Mouse (Mus musculus) liver, embryonic 12.5 days (tissue): Measurements from ENCODE around the gene 9430097D07Rik. TPM values are rescaled to one million over a fixed set of nuclear protein-coding genes. Genes with fewer than 3 reads are reported as not detected.
A peak's percentile ranks its signal among the peaks of the same experiment; 100 is the strongest.

Experiments
- ATAC-seq: fragments of 200-750 bp; cut with Nextera tagmentation; 2 replicates; pipeline ENCODE4 v1.8.0; 2017; ENCODE audit warnings: moderate number of reproducible peaks, mild to moderate bottlenecking, moderate library complexity
- H3K27ac ChIP-seq: fragments of 300-500 bp; sonication (generic); 2 replicates; pipeline ENCODE4 v1.5.1; 2016; ENCODE audit warnings: mild to moderate bottlenecking
- H3K27me3 ChIP-seq: fragments of 300-500 bp; sonication (generic); replicated peaks from 2 replicates; pipeline ENCODE4 v1.6.1; 2016; ENCODE audit warnings: mild to moderate bottlenecking, moderate library complexity
- H3K36me3 ChIP-seq: fragments of 300-500 bp; sonication (generic); 2 replicates; pipeline ENCODE4 v1.6.1; 2016; ENCODE audit warnings: mild to moderate bottlenecking, moderate library complexity
- H3K4me1 ChIP-seq: fragments of 300-500 bp; sonication (generic); 2 replicates; pipeline ENCODE4 v1.6.1; 2016
- H3K4me2 ChIP-seq: fragments of 300-500 bp; sonication (generic); 2 replicates; pipeline ENCODE4 v1.6.1; 2016; ENCODE audit warnings: mild to moderate bottlenecking, moderate library complexity
- H3K4me3 ChIP-seq: fragments of 300-500 bp; sonication (generic); 2 replicates; pipeline ENCODE4 v1.5.1; 2016; ENCODE audit warnings: mild to moderate bottlenecking, moderate library complexity
- H3K9ac ChIP-seq: fragments of 300-500 bp; sonication (generic); 2 replicates; pipeline ENCODE4 v1.6.1; 2016; ENCODE audit warnings: mild to moderate bottlenecking, moderate library complexity
- H3K9me3 ChIP-seq: fragments of 300-500 bp; sonication (generic); replicated peaks from 2 replicates; pipeline ENCODE4 v1.6.1; 2016; ENCODE audit warnings: mild to moderate bottlenecking, moderate library complexity
- WGBS: fragments of 180-500 bp; shearing (Covaris S2); methylation state at CpG from one replicate; pipeline ENCODE4 v1.1.7; 2016; ENCODE audit not compliant: insufficient replicate concordance; 5-methylcytosine and 5-hydroxymethylcytosine counted together
- polyA plus RNA-seq: library from polyadenylated mRNA; unstranded; fragments of >200 nt; fragmentation: Nextera tagmentation; extraction: Ambion mirVana; gene quantifications from 2 replicates; pipeline ENCODE4 v1.2.1, GENCODE M21; 2016

The 9430097D07Rik gene
- polyA plus RNA-seq, result not detected in 2 replicates

DNA sequence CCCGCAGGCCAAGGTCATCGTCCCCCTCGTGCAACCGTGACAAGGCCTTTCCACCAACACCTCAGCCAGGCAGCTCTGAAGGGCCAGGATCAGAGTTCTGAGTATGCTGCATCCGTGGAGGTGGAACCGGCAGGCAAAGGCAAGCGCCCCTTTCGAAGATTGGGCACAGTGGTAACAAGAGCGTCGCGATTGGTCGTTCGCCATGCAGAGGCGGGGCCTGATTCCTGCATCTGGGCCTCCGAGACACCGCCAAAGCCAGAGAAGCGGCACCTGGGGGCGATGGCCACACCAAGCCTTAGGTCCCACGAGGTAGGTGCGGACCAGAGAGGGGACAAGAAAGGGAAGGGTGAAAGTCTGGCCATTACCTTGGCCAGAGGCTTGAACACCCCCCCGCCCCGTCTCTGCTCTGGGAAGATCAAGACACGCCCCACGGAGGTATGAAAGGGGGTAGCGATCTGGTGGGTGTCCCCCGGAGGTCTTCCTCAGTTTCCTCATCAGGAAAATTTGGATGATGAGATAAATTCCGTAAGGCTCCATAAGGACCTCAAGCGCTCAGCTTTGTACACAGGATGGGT is at the start of gene 9430097D07Rik:
TSS of gene 9430097D07Rik (minus strand) at position 99 of the 575 bp plus-strand sequence.
- no peaks in the 10 kb centered on the region for H3K9me3 ChIP-seq
- peaks cover 56% of the 10 kb centered on the region for H3K27me3 ChIP-seq
- peak within 1 kb of the TSS; percentile 43 for H3K4me3 ChIP-seq
- H3K9ac ChIP-seq, result peak within 1 kb of the TSS; percentile 36
- 11% methylated on average over 28 of the region's 28 CpGs for WGBS
- peaks cover 33% of the 10 kb centered on the region for H3K4me1 ChIP-seq
- peak within 1 kb of the TSS; percentile 72 for H3K4me2 ChIP-seq
- ATAC-seq, result peak; percentile 22; the same call in 1 of the 2 replicates
- peaks cover 18% of the 10 kb centered on the region for H3K36me3 ChIP-seq
- H3K27ac ChIP-seq, result no peak within 1 kb of the TSS

DNA sequence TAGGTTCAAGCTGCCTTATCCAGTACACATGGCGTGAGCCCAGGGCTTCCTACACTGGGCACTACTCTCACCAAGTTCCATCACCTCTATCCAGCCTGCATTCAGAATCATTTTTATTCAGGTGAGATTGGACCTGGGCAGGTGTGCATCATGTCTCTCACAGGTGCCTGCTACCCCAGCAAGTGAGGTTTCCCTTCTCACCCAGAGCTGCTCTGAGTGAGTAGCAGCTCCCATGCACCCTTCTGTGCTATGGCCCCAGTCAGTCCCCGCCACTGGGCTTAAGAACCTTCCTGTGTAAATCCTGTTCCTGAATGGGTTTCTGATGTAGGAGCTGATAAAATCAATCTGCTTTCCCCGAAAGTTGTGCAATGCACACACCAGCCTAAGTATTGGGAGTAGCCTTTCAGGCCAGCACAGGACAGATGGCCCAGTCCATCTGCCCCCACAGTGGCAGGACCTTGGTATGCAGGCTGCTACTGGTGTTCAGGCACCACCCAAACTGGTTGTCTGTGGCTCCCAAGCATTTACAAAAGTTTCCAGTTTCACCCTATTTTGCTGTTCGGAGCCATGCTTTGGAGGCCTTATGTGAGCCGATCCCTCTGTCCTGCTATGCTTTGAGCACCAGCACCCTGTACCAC is 48.7 kb upstream of the 9430097D07Rik start:
- Histone ChIP-seq H3K27ac (no peak overlapping the region), H3K4me3 (no peak overlapping the region), H3K9ac (no peak overlapping the region), H3K27me3 (no peaks in the 10 kb centered on the region), H3K4me1 (peaks cover 67% of the 10 kb centered on the region), H3K36me3 (peaks cover 9% of the 10 kb centered on the region), H3K9me3 (no peaks in the 10 kb centered on the region), H3K4me2 (no peak overlapping the region)
- 57% methylated on average over 5 of the region's 5 CpGs for WGBS
- ATAC-seq, result no peak

DNA sequence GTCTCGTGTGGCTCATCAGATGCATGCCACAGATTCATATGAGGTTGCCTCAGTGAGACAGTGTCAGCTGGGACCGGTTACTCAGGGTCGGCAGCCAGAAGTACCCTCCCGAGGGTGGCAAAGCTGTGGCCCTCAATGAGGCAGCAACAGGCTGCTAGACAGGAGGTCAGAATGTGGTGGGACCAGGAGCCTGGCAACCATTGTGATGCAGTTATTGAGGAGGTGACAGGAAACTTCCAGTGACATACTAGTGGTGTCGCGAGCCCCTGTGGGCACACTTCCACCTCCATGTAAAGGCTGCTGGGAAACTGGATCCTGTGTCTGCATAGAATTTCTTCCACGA is 46.0 kb upstream of the 9430097D07Rik start, which contains the start of gene Ak1:
TSS of gene Ak1 (plus strand) at position 242 of the 343 bp plus-strand sequence.
- ATAC-seq, result no peak

DNA sequence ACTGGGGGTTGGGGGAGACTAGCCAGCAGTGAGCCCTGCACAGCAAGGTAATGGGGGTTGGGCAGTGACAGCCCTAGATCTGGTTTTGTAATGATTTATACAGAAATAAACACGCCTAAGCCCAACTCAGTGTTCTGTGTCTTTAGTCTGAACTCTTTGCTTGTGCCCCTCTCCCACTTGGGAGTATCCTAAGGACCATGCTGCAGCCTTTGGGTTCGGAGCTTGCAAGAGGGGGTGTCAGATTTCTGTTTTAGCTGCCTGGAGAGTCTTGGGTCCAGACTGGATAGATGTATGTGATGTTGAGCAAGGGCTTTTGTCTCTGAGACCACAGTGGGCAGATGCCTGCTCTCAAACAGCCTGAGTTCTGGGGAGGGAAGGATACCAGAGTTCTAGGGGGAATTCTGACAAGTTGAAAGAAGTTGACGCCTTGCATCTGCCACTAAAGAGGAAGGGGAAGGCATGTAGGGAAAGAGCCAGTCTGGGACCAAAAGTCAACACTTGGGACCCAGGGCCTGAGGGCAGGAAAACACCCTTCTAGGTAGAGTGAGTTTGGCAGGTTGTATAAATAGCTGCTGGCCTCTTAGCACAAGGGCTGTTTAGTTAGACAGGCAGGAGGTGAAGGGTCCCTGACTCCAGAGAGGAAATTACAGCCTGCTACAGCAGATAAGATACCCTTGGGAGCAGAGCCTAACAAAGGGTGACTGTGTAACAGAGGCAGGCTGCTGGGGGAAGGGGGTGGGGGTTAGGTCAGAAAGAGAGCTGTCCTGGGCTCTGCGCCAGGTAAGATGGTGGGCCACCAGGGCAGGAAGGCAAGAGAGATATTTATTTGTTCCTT is 45.4 kb upstream of the 9430097D07Rik start:
- Histone ChIP-seq H3K27me3 (no peaks in the 10 kb centered on the region), H3K4me3 (no peak overlapping the region), H3K27ac (peak overlapping the region; percentile 72), H3K36me3 (peaks cover 35% of the 10 kb centered on the region), H3K9me3 (0 out of 2 replicates have a peak, but pooled peaks cover 4% of the 10 kb centered on the region), H3K4me2 (no peak overlapping the region; the same call in none of the 2 replicates), H3K4me1 (peaks cover 47% of the 10 kb centered on the region), H3K9ac (0 out of 2 replicates have a peak overlapping the region, but pooled peaks have one; percentile 6)
- 39% methylated on average over 4 of the region's 4 CpGs for WGBS
- peak; percentile 60 for ATAC-seq

More for the DNA sequence above, 46.0 kb upstream of the 9430097D07Rik start, which contains the start of gene Ak1:
- Histone ChIP-seq H3K27ac (peak within 1 kb of the TSS; percentile 72), H3K4me2 (no peak within 1 kb of the TSS; the same call in none of the 2 replicates), H3K9ac (0 out of 2 replicates have a peak within 1 kb of the TSS, but pooled peaks have one; percentile 6), H3K4me3 (no peak within 1 kb of the TSS), H3K36me3 (peaks cover 34% of the 10 kb centered on the region), H3K4me1 (peaks cover 53% of the 10 kb centered on the region), H3K9me3 (0 out of 2 replicates have a peak, but pooled peaks cover 4% of the 10 kb centered on the region), H3K27me3 (no peaks in the 10 kb centered on the region)
- WGBS, result 42% methylated on average over 7 of the region's 7 CpGs

DNA sequence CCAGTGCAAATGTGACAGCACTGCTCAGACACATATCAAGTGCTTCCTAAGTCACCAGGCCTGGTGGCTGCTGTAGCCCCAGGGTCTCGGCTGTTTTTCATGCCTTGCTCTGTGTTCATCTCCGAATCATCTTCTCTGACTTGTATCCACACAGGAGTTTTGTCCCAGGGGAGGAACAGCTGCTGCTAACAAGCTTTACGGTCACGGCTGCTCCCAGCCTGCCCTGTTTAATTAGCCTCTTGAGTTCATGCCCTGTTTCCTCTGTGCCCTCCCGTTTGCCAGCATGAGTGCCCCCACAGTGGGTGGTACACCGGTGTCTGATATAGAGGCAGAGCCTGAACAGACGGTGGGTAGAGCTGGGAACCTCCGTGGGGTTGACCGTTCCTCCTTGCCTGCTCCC is 42.6 kb upstream of the 9430097D07Rik start:
- 0 out of 2 replicates have a peak, but pooled peaks cover 4% of the 10 kb centered on the region for H3K9me3 ChIP-seq
- H3K27me3 ChIP-seq, result no peaks in the 10 kb centered on the region
- H3K36me3 ChIP-seq, result peaks cover 59% of the 10 kb centered on the region
- no peak overlapping the region for H3K4me2 ChIP-seq
- no peak overlapping the region for H3K27ac ChIP-seq
- H3K4me1 ChIP-seq, result peaks cover 28% of the 10 kb centered on the region
- WGBS, result 85% methylated on average over 9 of the region's 9 CpGs
- no peak overlapping the region for H3K9ac ChIP-seq
- ATAC-seq, result no peak
- H3K4me3 ChIP-seq, result no peak overlapping the region

DNA sequence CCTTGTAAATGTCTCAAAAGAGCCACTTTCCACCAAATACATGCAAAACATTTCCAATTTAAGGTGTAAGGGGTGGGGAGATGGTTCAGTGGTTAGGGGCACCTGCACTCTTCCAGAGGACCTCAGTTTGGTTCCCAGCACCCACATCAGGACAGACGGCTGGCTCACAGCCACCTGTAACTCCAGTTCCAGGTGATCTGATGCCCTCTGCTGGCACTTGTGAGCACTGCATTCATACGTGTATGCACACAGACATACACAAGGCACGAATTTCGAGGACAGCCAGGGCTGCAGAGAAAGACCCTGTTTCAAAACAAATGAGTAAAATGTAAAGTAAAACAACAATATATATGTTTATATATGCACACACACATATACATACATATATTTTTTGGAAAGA is 42.1 kb upstream of the 9430097D07Rik start:
- Histone ChIP-seq H3K27me3 (no peaks in the 10 kb centered on the region), H3K4me2 (no peak overlapping the region), H3K9me3 (0 out of 2 replicates have a peak, but pooled peaks cover 4% of the 10 kb centered on the region), H3K36me3 (peaks cover 63% of the 10 kb centered on the region), H3K4me3 (no peak overlapping the region), H3K27ac (no peak overlapping the region), H3K9ac (no peak overlapping the region), H3K4me1 (peaks cover 28% of the 10 kb centered on the region)
- ATAC-seq, result no peak
- 90% methylated on average over 4 of the region's 4 CpGs for WGBS

DNA sequence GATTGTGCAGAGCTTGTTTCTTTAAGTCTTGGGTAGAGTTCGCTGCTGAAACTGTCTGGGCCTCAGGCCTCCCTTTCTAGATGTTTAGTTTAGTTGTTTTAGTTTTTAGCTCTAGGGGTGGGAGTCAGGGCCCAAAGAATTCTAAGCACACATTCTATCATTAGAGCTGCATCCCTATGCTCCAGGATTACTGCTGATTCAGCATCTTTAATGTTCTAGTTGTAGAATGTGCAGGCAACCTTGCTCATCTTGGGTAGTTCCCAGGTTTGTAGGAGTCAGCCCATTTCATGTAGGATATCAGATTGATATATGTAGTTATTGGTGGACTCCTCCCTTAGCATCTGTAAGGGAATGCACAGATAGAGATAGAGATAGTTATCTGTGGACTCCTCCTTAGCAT is 41.6 kb upstream of the 9430097D07Rik start:
- H3K4me3 ChIP-seq, result no peak overlapping the region
- no peak overlapping the region for H3K9ac ChIP-seq
- 0 out of 2 replicates have a peak, but pooled peaks cover 4% of the 10 kb centered on the region for H3K9me3 ChIP-seq
- H3K36me3 ChIP-seq, result peaks cover 68% of the 10 kb centered on the region
- peaks cover 33% of the 10 kb centered on the region for H3K4me1 ChIP-seq
- no peaks in the 10 kb centered on the region for H3K27me3 ChIP-seq
- H3K27ac ChIP-seq, result no peak overlapping the region
- no peak for ATAC-seq
- no peak overlapping the region for H3K4me2 ChIP-seq
- WGBS, result 83% methylated on average over 1 of the region's 1 CpGs

DNA sequence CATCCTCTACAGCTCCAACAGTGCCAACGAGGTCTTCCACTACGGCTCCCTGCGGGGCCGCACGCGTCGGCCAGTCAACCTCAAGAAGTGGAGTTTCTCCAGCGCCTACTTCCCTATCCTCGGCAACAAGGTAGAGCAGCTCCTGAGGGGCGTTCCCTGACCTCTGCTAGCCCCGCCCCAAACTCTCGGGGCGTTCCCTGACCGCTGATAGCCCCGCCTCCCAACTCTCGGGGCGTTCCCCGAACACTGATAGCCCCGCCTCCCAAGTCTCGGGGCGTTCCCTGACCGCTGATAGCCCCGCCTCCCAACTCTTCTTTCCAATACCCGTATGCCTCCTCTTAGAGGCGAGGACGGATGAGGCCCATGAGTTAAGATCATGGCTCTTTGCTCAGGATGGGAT is 36.8 kb upstream of the 9430097D07Rik start:
- Histone ChIP-seq H3K9ac (no peak overlapping the region), H3K4me2 (peak overlapping the region; percentile 30), H3K4me3 (no peak overlapping the region), H3K9me3 (no peaks in the 10 kb centered on the region), H3K36me3 (peaks cover 41% of the 10 kb centered on the region), H3K4me1 (peaks cover 53% of the 10 kb centered on the region), H3K27me3 (no peaks in the 10 kb centered on the region), H3K27ac (0 out of 2 replicates have a peak overlapping the region, but pooled peaks have one; percentile 50)
- no peak for ATAC-seq
- WGBS, result 66% methylated on average over 26 of the region's 26 CpGs

DNA sequence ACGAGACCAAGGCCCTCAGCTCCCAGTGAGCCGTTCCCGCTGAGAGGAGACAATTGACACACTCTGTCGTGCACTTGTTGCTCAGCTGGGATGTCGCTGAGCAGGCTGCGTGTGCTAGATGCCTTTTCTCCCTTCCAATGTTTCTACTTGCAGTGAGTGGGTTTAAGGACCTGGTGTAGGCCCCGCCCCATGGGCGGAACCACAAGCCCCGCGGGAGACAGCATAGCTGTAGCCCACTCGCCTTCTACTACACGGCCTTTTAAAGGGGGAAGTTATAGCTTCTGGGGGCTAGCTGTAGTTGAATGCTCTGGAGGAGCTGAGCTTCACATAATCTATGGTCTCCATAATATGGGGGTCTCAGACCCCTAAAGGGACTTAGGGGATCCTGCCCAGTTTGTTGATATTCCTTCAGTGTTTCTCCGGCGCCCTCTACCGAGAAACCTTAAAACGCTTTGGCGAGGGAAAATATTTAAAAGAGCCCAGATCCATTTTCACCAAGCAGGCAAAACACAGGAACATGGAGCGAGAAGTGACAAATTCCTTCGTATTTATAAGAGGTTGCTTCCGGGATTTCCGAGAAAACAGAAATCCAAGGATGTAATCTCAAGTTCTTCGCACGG is 35.2 kb upstream of the 9430097D07Rik start:
- no peaks in the 10 kb centered on the region for H3K9me3 ChIP-seq
- peak overlapping the region; percentile 98 for H3K4me2 ChIP-seq
- H3K4me3 ChIP-seq, result peak overlapping the region; percentile 55
- WGBS, result 15% methylated on average over 23 of the region's 23 CpGs
- H3K27me3 ChIP-seq, result no peaks in the 10 kb centered on the region
- H3K27ac ChIP-seq, result peak overlapping the region; percentile 50
- peaks cover 68% of the 10 kb centered on the region for H3K4me1 ChIP-seq
- ATAC-seq, result no peak
- peaks cover 33% of the 10 kb centered on the region for H3K36me3 ChIP-seq
- peak overlapping the region; percentile 63 for H3K9ac ChIP-seq

DNA sequence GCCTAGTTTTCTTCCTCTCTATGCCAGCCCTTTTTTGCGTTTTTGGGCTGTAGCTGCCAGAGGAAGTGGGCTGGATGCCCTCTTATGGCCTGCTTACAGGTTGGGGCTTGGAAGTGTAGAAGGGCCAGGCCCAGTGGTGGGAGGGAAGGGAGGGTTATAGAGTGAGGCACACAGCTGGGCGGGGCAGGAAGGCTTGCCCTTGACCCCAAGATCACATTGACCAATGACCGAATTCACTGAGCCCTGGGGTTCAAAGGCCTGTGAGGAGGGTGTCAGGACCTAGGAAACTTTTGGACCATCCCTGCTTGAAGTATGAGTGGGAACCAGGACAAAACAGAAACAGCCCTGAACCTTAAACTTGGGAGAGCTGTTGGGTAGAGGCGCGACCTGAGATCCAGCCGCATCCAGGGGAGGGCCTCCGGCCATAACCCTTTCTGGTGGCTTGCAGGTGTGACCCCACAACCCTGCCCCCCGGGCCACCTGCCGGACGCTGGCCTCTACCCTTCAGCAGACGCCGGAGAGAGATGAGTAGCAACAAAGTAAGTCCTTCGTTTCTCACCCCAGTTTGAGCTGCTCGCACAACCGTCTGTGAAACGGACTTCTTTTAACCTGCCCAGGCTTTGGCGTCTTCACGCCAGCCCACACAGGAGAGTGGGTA is 33.4 kb upstream of the 9430097D07Rik start:
- peak; percentile 60 for ATAC-seq
- Histone ChIP-seq H3K36me3 (peaks cover 19% of the 10 kb centered on the region), H3K27me3 (no peaks in the 10 kb centered on the region), H3K4me2 (peak overlapping the region; percentile 98), H3K27ac (peak overlapping the region; percentile 83), H3K4me1 (peaks cover 80% of the 10 kb centered on the region), H3K9ac (peak overlapping the region; percentile 77), H3K9me3 (no peaks in the 10 kb centered on the region), H3K4me3 (peak overlapping the region; percentile 73)
- WGBS, result 40% methylated on average over 18 of the region's 18 CpGs
